In the genomic region with DNA sequence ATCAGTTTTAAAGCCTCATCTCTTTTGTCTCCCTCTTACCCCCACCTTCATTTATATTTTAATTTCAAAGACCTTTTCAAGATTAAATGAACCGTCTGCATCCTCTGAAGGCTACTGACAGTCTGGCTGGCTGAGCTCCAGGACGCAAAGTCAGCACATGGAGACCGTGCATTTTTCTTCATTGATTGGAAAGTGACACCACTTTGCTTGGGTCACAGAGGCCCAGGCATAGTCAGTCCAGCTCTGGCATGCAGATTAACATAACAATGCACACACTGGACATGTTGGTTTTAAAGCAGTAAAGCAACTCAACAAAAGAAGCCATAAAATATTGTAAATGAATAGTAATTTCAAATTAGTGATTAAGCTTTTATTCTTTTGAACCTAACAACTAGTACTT, we compare ENCODE assay signal across 20 mouse cellular contexts.
A peak's percentile ranks its signal among the peaks of the same experiment; 100 is the strongest.
DNase-seq lines count a peak whose midpoint lies in the region; ATAC-seq lines count a peak whose summit lies in the region.
"Had no signal": no experiment of that assay in that cellular context is flagged by ENCODE, and none has a peak within 500 bp of the region (broad histone marks: within the 10 kb centered on the region; RNA-seq: fewer than 3 reads in every experiment).

No protein-coding gene starts in this region.

- ATAC-seq in midbrain, embryonic 16.5 days, result no peak
- peak; percentile 48; the same call in 1 of the 2 replicates for ATAC-seq in hindbrain, embryonic 16.5 days
- ATAC-seq: activated CD4-positive, CD25-positive, alpha-beta regulatory T cell, adult 4 months; CD4-positive, CD25-positive, alpha-beta regulatory T cell, adult 4 months; intestine, embryonic 15.5 days; liver, embryonic 12.5 days had no signal

- no peak overlapping the region for H3K4me2 ChIP-seq in midbrain, embryonic 16.5 days (ENCODE audit: low read length)
- H3K4me2 ChIP-seq in hindbrain, embryonic 16.5 days (ENCODE audit: low read length), result no peak overlapping the region
- H3K4me2 ChIP-seq: heart, embryonic 15.5 days; intestine, embryonic 15.5 days; limb, embryonic 12.5 days; liver, embryonic 12.5 days; lung, embryonic 14.5 days had no signal

- no peaks in the 10 kb centered on the region for H3K36me3 ChIP-seq in midbrain, embryonic 10.5 days
- H3K36me3 ChIP-seq in midbrain, embryonic 16.5 days (ENCODE audit: control insufficient read depth, insufficient read depth, low read length), result no peaks in the 10 kb centered on the region
- H3K36me3 ChIP-seq in hindbrain, embryonic 16.5 days (ENCODE audit: control insufficient read depth, insufficient read depth, low read length), result no peaks in the 10 kb centered on the region
- H3K36me3 ChIP-seq: heart, embryonic 15.5 days; intestine, embryonic 15.5 days; limb, embryonic 12.5 days; liver, embryonic 12.5 days had no signal

- H3K9me3 ChIP-seq in midbrain, embryonic 10.5 days (replicated peaks), result no peaks in the 10 kb centered on the region
- no peaks in the 10 kb centered on the region for H3K9me3 ChIP-seq in midbrain, embryonic 16.5 days (replicated peaks; ENCODE audit: control insufficient read depth, low read length, poor library complexity, severe bottlenecking)
- no peaks in the 10 kb centered on the region for H3K9me3 ChIP-seq in hindbrain, embryonic 16.5 days (ENCODE audit: control insufficient read depth, low read length)
- H3K9me3 ChIP-seq: heart, embryonic 15.5 days; intestine, embryonic 15.5 days; limb, embryonic 12.5 days; liver, embryonic 12.5 days had no signal

- H3K27ac ChIP-seq in midbrain, embryonic 10.5 days (replicated peaks), result no peak overlapping the region
- H3K27ac ChIP-seq in midbrain, embryonic 16.5 days (ENCODE audit: low read length), result no peak overlapping the region
- H3K27ac ChIP-seq in hindbrain, embryonic 16.5 days (ENCODE audit: low read depth, low read length), result no peak overlapping the region
- H3K27ac ChIP-seq: heart, embryonic 15.5 days; intestine, embryonic 15.5 days; limb, embryonic 12.5 days; liver, embryonic 12.5 days had no signal

- H3K9ac ChIP-seq in midbrain, embryonic 16.5 days (ENCODE audit: low read depth, low read length), result no peak overlapping the region
- H3K9ac ChIP-seq in hindbrain, embryonic 16.5 days (ENCODE audit: low read depth, low read length), result no peak overlapping the region
- H3K9ac ChIP-seq: heart, embryonic 15.5 days; intestine, embryonic 15.5 days; limb, embryonic 12.5 days; liver, embryonic 12.5 days; lung, embryonic 14.5 days had no signal

- H3K4me3 ChIP-seq in midbrain, embryonic 10.5 days, result no peak overlapping the region
- no peak overlapping the region for H3K4me3 ChIP-seq in midbrain, embryonic 16.5 days (ENCODE audit: low read depth, low read length)
- H3K4me3 ChIP-seq in hindbrain, embryonic 16.5 days (ENCODE audit: low read length), result no peak overlapping the region
- H3K4me3 ChIP-seq: heart, embryonic 15.5 days; intestine, embryonic 15.5 days; limb, embryonic 12.5 days; liver, embryonic 12.5 days had no signal

- no peaks in the 10 kb centered on the region for H3K27me3 ChIP-seq in midbrain, embryonic 10.5 days (ENCODE audit: low read depth, poor library complexity, severe bottlenecking)
- H3K27me3 ChIP-seq in midbrain, embryonic 16.5 days (ENCODE audit: control insufficient read depth, insufficient read depth, low read depth, low read length), result no peaks in the 10 kb centered on the region
- no peaks in the 10 kb centered on the region for H3K27me3 ChIP-seq in hindbrain, embryonic 16.5 days (replicated peaks; ENCODE audit: control insufficient read depth, insufficient read depth, low read length)
- H3K27me3 ChIP-seq: heart, embryonic 15.5 days; intestine, embryonic 15.5 days; limb, embryonic 12.5 days; liver, embryonic 12.5 days had no signal

- peaks cover 7% of the 10 kb centered on the region for H3K4me1 ChIP-seq in midbrain, embryonic 10.5 days
- H3K4me1 ChIP-seq in midbrain, embryonic 16.5 days (ENCODE audit: control insufficient read depth, insufficient read depth, low read length), result no peaks in the 10 kb centered on the region; the same call in 1 of the 2 replicates
- H3K4me1 ChIP-seq in hindbrain, embryonic 16.5 days (ENCODE audit: control insufficient read depth, insufficient read depth, low read depth, low read length), result no peaks in the 10 kb centered on the region; the same call in 1 of the 2 replicates
- H3K4me1 ChIP-seq: heart, embryonic 15.5 days; intestine, embryonic 15.5 days; limb, embryonic 12.5 days; liver, embryonic 12.5 days had no signal

- peak; percentile 12 to 26 for DNase-seq in cerebellum, postnatal 14 days
- no peak for DNase-seq in cerebellum, adult 9-11 months
- DNase-seq in midbrain, embryonic 10.5 days (ENCODE audit: low spot score), result peak; percentile 13
- DNase-seq in embryo, embryonic 10.5 days (ENCODE audit: low spot score), result peak; percentile 45
- no peak for DNase-seq in adrenal gland, adult 2 months
- DNase-seq: adrenal gland, postnatal 25 days; cerebellum, adult 11-12 months; gastrocnemius, postnatal 36 days; heart, postnatal 4 days; lung, embryonic 14.5 days; lung, postnatal 36 days; thymus, postnatal 14 days had no signal

- 28% methylated on average over 3 of the region's 3 CpGs for WGBS in midbrain, embryonic 10.5 days
- WGBS in midbrain, embryonic 16.5 days, result 9% methylated on average over 3 of the region's 3 CpGs
- 11% methylated on average over 3 of the region's 3 CpGs for WGBS in hindbrain, embryonic 16.5 days

Comparison
In these comparisons a context has a peak if more than half of its experiments do, and no peak if none do; other contexts are left out.
1. DNase-seq: peak in cerebellum, postnatal 14 days (2 of 2), midbrain, embryonic 10.5 days (single experiment) and embryo, embryonic 10.5 days (single experiment); none in cerebellum, adult 9-11 months (single experiment) and adrenal gland, adult 2 months (single experiment).